Mouse (Mus musculus) left cerebral cortex, postnatal 14 days (tissue): ENCODE data around the gene Efcab5. TPM values are rescaled to one million over a fixed set of nuclear protein-coding genes. Genes with fewer than 3 reads are reported as not detected.
"Not testable (repeated sequence)": the region's sequence is repeated elsewhere in the genome, so short reads cannot be mapped to it uniquely, and the experiment has no call there.

Experiments
- DNase-seq, 2 experiments: peaks; one replicate each; pipeline ENCODE4 v3.0.0; 2021 to 2022; ENCODE audit warnings: low spot score in 2 of 2, mixed read lengths in 1 of 2
- intact Hi-C: fragments of 180-260 bp; cut with DNase I; formaldehyde crosslinking; loops from one replicate; pipeline ENCODE4 v1.15.1; 2025
- total RNA-seq, 2 experiments: library from RNA; stranded (reverse); gene quantifications; 2 replicates each; pipeline ENCODE4 v1.2.3; 2021

Efcab5 gene
- total RNA-seq, 2 experiments from 2014 or later = 2.3 to 2.7 TPM

DNA sequence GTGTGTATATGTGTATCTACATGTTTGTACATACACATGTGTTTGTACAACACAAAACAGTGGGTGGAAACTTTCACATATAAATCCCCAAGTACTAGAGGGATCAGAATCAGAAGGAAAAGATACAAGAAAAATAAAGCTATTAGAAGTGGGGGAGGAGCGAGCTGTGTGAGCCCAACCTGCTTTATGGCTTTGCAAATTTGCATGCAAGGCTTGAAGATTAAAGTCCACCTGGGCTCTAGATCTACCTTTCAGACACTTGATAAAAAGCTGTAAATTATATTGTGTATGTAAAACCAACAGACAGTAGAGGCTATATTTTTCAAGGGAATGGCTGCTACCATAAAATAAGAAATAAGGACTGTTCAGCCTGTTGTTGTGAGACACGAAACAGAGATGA is 6.7 kb downstream of the Efcab5 start:
- intact Hi-C loops = no loop called here
- DNase-seq = no peak

DNA sequence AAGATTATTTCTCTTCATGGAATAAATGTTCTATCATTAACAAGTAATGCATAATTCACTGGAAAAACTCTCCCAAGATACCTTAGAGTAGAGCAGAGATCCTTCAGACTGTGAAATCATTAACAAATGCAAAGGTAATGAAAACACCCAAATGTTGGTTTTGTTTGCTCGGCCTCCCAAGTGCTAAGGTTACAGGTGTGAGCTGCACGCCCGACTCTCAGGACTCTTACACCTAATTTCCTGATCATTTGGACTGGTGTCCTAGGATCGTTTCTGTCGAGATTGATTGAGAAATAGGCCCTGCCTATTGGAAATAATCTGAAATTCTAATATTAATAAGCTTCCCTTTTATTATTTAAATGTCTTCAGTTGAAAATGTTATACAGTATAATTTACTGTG is 7.2 kb downstream of the Efcab5 start:
- DNase-seq = no peak
- intact Hi-C loops = no loop called here

DNA sequence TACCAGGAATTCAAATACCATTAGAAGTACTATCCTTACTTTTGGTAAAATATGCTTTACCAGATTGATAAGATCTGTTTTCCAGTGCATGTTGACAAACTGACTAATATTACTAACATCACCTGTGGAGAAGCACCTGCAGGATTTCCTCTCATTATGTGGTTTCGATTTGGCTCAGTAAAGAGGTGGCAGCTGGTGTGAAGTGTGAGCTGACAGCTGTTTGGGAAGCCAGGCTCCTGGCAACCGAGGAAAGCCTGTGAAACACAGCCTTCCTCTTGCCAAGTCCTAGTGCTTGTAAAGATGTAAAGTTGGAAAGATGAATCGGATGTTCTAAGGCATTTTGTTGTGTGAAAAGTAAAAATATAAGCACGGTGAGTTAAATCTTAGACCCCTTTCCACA is 7.9 kb downstream of the Efcab5 start:
- DNase-seq = peak; percentile 61 to 73
- intact Hi-C loops = no loop called here

- no peak for DNase-seq
- intact Hi-C loops = no loop called here
Measured at GRCm38 (mm10) chr11:77179771-77180170, 9.0 kb downstream of the Efcab5 start.

- DNase-seq = peak; percentile 19 to 74
- intact Hi-C loops = no loop called here
Measured at GRCm38 (mm10) chr11:77174531-77174930, 14.2 kb downstream of the Efcab5 start.

- intact Hi-C loops = no loop called here
- peak in 1 of 2 experiments; percentile 5 for DNase-seq
Measured at GRCm38 (mm10) chr11:77173731-77174130, 15.0 kb downstream of the Efcab5 start.

DNA sequence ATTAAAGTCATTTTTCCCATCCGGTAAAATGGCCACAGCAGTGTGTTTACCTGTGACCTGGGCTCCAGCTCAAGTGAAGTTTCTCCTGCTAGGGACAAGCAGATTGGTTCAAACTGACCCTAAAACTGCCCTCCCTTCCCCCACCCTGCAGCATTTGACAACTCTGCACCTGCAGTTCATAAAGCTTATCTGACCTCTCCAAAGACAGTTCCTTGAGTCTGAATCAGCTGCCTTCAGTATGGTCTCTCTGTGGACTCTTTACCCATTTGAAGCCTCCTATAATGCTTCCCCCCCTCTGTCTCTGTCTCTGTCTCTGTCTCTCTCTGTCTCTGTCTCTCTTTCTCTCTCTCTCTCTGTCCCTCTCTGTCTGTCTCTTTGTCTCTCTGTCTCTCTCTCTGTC is 28.0 kb downstream of the Efcab5 start:
- no peak for DNase-seq
- intact Hi-C loops = no loop called here

GRCm38 (mm10) chr11:77160341-77160740 is 28.4 kb downstream of the Efcab5 start:
- intact Hi-C loops = no loop called here
- no peak for DNase-seq

GRCm38 (mm10) chr11:77154214-77154613 is 34.6 kb downstream of the Efcab5 start:
- intact Hi-C loops = no loop called here
- DNase-seq = no peak

- intact Hi-C loops = no loop called here
Measured at GRCm38 (mm10) chr11:77150806-77151205, 38.0 kb downstream of the Efcab5 start.

DNA sequence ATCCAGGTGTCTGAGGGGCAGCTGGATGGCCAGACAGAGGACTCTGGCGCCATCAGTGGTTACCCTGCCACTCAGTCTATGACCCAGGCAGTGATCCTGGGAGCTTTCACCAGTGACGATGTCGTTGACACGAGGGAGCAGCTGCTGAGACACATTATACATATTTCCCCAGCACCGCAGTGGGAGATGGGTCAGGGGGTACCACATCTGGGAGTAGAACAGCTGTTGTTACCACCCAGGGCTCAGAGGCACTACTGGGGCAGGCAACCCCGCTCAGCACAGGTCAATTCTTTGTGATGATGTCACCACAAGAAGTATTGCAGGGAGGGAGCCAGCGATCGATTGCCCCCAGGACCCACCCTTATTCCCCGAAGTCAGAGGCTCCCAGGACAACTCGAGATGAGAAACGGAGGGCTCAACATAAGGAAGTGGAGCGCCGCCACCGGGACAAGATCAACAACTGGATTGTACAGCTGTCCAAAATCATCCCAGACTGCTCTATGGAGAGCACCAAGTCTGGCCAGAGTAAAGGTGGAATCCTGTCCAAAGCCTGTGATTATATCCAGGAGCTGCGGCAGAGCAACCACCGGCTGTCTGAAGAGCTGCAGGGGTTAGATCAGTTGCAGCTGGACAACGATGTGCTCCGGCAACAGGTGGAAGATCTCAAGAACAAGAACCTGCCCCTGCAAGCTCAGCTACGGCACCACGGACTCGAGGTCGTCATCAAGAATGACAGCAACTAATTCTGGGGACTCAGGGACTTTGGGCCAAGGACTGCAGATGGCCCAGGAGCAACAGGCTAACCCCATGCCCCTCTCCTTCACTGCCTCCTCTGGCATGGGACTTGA is 38.8 kb downstream of the Efcab5 start:
- DNase-seq, intact Hi-C loops: not testable (repeated sequence)

More at GRCm38 (mm10) chr11:77150806-77151205, 38.0 kb downstream of the Efcab5 start:
- DNase-seq = no peak

GRCm38 (mm10) chr11:77148774-77149173 is 40.0 kb downstream of the Efcab5 start:
- peak in 1 of 2 experiments; percentile 13 for DNase-seq
- intact Hi-C loops = no loop called here

GRCm38 (mm10) chr11:77147753-77148152 is 41.0 kb downstream of the Efcab5 start:
- intact Hi-C loops = no loop called here
- no peak for DNase-seq

- DNase-seq = no peak
- intact Hi-C loops = no loop called here
Measured at GRCm38 (mm10) chr11:77145423-77145822, 43.3 kb downstream of the Efcab5 start.

GRCm38 (mm10) chr11:77141938-77142337 is 46.8 kb downstream of the Efcab5 start:
- no peak for DNase-seq
- intact Hi-C loops = no loop called here

DNA sequence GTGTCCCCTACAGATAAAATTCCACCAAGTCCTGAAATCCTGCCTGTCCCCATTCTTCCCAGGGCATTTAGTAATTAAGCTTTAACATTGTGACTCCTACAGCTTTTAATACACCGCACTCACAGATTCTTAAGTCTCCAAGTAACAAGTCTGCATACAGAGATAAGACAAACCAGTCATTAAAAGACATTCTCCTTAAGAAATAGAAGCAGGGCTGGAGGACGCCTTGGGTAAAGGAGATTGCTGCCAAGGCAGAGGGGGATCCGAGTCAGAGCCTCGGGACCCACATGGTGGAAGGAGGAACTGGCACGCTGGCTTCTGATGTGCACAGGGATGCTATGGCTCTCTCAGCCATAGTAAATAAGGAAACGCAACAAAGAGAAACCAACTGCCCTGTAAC is 48.8 kb downstream of the Efcab5 start:
- no peak for DNase-seq

GRCm38 (mm10) chr11:77133450-77133849 is 55.3 kb downstream of the Efcab5 start:
- DNase-seq = no peak
- intact Hi-C loops = no loop called here

More for the DNA sequence above, 48.8 kb downstream of the Efcab5 start:
- intact Hi-C loops = no loop called here

DNA sequence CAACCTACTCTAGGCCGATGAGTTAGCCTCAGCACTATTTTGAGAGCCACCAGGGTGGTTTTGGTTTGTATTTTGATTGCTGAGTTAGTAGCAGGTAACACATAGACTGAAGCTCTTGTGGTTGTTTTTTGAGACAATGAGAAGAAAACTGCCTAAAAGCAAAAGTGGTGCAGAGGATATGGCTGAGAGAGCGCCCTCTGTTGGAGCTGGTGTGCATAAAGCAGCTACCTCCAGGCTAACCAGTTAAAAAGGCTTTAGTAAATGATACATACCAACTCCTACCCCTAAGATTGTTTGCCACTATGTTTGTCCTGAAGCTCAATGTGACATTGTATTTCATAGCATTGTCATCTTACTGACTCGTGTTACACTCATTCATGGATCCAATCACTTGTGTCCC is 56.2 kb downstream of the Efcab5 start:
- no peak for DNase-seq
- intact Hi-C loops = no loop called here

DNA sequence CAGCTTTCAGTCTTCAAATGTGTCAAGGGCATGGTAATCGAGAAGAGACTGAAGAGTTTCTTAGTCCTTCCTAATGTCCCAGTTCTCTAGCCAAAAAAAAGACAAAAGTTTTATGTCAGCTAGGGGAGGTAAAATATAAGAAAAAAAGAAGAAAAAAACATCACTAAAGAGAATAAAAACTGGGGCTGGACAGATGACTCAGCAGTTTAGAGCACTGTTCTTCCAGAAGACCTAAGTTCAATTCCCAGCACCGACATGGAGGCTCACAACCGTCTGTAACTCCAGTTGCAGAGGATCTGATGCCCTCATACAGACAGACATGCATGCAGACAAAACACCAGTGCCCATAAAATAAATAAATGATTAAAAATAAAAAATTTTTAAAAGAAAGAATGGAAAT is 60.2 kb downstream of the Efcab5 start:
- no peak for DNase-seq
- intact Hi-C loops = no loop called here

- DNase-seq = no peak
- intact Hi-C loops = no loop called here
Measured at GRCm38 (mm10) chr11:77111141-77111540, 77.6 kb downstream of the Efcab5 start.

DNA sequence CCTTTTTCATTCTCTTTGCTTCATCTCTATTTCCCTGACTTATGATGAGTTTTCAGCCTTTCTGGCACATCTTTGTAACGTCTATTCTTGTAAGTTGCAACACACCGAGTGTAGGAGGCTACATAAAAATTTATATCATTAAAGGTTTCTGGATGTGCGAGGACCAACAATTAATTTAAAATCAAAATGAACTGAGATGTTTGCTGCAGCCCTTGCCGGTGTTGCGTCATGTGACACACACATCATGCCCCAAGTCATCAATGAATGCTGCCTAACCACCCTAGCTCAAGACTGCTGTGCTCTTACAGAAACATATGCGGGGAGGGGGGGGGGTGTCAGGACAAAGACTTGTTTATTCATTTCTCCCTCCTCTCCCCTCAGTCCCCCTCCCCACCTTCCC is 80.3 kb downstream of the Efcab5 start:
- intact Hi-C loops = no loop called here
- DNase-seq = no peak
